Mouse (Mus musculus) bone marrow, adult 2 months (tissue): ENCODE measurements around the gene Cnpy3.

Experiments
- CTCF ChIP-seq: fragments of 200-500 bp; IDR thresholded peaks from 2 replicates; pipeline ENCODE4 v1.5.1; 2011; ENCODE audit warnings: low read length, control low read depth; ENCODE audit not compliant: control insufficient read depth, insufficient read depth
- POLR2A ChIP-seq: fragments of 200-500 bp; IDR thresholded peaks from 2 replicates; pipeline ENCODE4 v1.6.1; 2011; ENCODE audit warnings: low read depth, mild to moderate bottlenecking, control low read depth, low read length, borderline replicate concordance; ENCODE audit not compliant: control insufficient read depth

DNA sequence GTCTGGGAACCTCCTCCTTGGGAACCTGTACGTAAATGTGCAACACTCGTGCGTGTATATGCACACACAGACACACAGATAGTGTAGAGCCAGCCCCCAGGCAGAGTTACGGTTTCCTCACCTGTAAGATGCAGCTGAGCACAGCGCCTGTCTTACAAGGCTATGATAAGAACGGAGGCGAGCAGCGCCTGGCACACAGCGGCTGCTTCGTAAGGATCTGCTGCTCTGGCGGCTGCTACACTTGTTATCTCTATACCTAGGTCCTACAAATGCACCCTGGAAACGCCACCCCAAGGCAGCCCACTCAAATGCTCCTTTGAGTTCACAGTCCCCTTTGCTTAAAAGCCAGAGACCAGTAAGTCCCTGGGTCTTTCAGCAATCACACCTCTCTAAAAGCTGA lies 61.3 kb downstream of the Cnpy3 start:
- TF ChIP-seq CTCF (no peak), POLR2A (no peak)
